Mouse (Mus musculus) midbrain, embryonic 12.5 days (tissue): ENCODE results near the gene Efna4. TPM values are rescaled to one million over a fixed set of nuclear protein-coding genes. Genes with fewer than 3 reads are reported as not detected.

Experiments used
- ATAC-seq: fragments of 200-750 bp; cut with Nextera tagmentation; 2 replicates; pipeline ENCODE4 v1.8.0; 2017; ENCODE audit warnings: low read depth, moderate TSS enrichment, moderate library complexity; ENCODE audit not compliant: low FRiP score
- H3K27ac ChIP-seq: fragments of 300-500 bp; sonication (generic); replicated peaks from 2 replicates; pipeline ENCODE4 v1.5.1; 2016; ENCODE audit warnings: mild to moderate bottlenecking
- H3K27me3 ChIP-seq: fragments of 300-500 bp; sonication (generic); 2 replicates; pipeline ENCODE4 v1.6.1; 2016; ENCODE audit warnings: mild to moderate bottlenecking
- H3K36me3 ChIP-seq: fragments of 300-500 bp; sonication (generic); 2 replicates; pipeline ENCODE4 v1.6.1; 2016
- H3K4me1 ChIP-seq: fragments of 300-500 bp; sonication (generic); 2 replicates; pipeline ENCODE4 v1.6.1; 2016
- H3K4me2 ChIP-seq: fragments of 300-500 bp; sonication (generic); replicated peaks from 2 replicates; pipeline ENCODE4 v1.6.1; 2016; ENCODE audit warnings: mild to moderate bottlenecking, moderate library complexity
- H3K4me3 ChIP-seq: fragments of 300-500 bp; sonication (generic); 2 replicates; pipeline ENCODE4 v1.5.1; 2016; ENCODE audit warnings: mild to moderate bottlenecking
- H3K9ac ChIP-seq: fragments of 300-500 bp; sonication (generic); replicated peaks from 2 replicates; pipeline ENCODE4 v1.6.1; 2016; ENCODE audit warnings: mild to moderate bottlenecking, moderate library complexity
- H3K9me3 ChIP-seq: fragments of 300-500 bp; sonication (generic); 2 replicates; pipeline ENCODE4 v1.6.1; 2016; ENCODE audit warnings: mild to moderate bottlenecking
- WGBS: fragments of 180-500 bp; shearing (Covaris S2); methylation state at CpG from one replicate; pipeline ENCODE4 v1.1.7; 2016; 5-methylcytosine and 5-hydroxymethylcytosine counted together
- polyA plus RNA-seq: library from polyadenylated mRNA; unstranded; fragments of >200 nt; fragmentation: Nextera tagmentation; extraction: Ambion mirVana; gene quantifications from 2 replicates; pipeline ENCODE4 v1.2.1, GENCODE M21; 2016

Efna4 gene
- polyA plus RNA-seq, 1 experiment from 2014 or later, result 17.3 TPM

GRCm38 (mm10) chr3:89322514-89323165, 15.2 kb downstream of the Efna4 start, which contains the start of gene Efna3:
Efna3 (minus strand) TSS chr3:89322965.
- Histone ChIP-seq H3K9ac (peak within 1 kb of the TSS; percentile 58), H3K9me3 (no peaks in the 10 kb centered on the region), H3K27me3 (peaks cover 79% of the 10 kb centered on the region), H3K36me3 (no peaks in the 10 kb centered on the region), H3K4me2 (peak within 1 kb of the TSS; percentile 93), H3K4me1 (peaks cover 45% of the 10 kb centered on the region), H3K4me3 (peak within 1 kb of the TSS; percentile 69), H3K27ac (peak within 1 kb of the TSS; percentile 72)
- under 1% methylated on average over 43 of the region's 53 CpGs for WGBS
- ATAC-seq, result peak; percentile 20; the same call in 1 of the 2 replicates

DNA sequence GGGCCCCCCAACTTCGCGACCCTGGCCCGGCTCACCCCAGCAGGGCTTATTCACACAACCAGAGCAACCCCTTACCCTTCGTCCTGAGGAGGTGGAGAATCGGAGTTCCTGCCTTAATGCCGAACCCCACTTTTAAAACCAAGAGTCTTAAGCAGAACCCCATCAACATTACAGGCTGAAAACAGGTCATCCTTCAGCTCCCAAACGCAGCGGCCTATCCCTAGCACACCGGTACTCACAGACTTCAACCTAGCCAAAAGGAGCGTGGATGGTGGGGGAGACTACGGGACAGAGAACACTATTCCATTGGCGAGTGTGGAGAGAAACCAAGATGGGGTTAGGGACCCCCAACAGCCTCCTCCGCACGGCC, 15.7 kb downstream of the Efna4 start:
- Histone ChIP-seq H3K4me3 (peak overlapping the region; percentile 69), H3K4me1 (peaks cover 50% of the 10 kb centered on the region), H3K27me3 (peaks cover 79% of the 10 kb centered on the region), H3K9ac (peak overlapping the region; percentile 58), H3K27ac (peak overlapping the region; percentile 72), H3K9me3 (no peaks in the 10 kb centered on the region), H3K36me3 (no peaks in the 10 kb centered on the region), H3K4me2 (peak overlapping the region; percentile 93)
- no peak for ATAC-seq
- 2% methylated on average over 14 of the region's 14 CpGs for WGBS

DNA sequence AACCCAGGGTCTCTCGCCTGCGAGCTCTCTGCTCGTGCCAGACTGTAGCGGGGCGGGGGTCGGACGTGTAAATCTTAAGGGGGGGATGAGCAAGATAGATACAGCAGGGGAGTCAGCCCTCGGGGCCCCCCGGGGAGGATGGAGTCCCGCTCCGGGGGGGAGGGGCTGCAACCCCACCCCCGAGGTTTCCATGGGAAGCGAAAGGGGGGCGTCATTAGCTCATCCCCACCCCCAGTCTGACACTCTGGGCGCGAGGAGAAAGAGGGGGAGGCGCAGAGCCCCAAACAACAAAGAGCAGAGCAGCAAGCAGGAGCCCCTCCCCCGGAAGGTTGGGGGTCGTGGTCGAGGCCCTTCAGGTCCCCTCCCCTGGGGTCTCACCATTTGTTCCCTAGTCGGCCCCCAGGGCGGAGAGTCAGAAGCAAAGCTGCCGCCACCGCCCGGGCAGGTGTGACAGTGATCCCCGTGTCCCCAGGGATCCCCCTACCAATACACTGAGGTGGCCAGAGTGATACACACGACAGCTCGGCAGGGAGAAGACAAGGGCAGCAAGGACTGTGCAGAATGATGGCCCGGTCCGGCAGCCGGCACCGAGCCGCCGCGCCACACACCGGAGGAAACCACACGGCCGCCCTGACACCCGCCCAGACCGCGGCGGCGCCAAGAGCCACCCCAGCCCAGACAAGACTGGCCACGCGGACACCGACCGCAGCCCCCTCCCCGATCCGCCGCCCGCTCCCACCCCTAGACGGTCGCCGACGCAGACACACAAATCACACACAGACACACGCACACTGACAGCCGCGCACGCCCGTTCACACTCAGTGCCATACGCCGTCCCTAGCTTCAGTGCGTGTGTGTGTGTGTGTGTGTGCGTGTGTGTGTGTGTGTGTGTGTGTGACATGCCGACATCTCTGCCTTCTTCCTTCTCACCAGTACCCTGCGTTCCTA, 16.4 kb downstream of the Efna4 start:
- ATAC-seq, result peak; percentile 31
- peak overlapping the region; percentile 69 for H3K4me3 ChIP-seq
- H3K27me3 ChIP-seq, result peaks cover 83% of the 10 kb centered on the region
- WGBS, result under 1% methylated on average over 62 of the region's 66 CpGs
- peak overlapping the region; percentile 72 for H3K27ac ChIP-seq
- H3K36me3 ChIP-seq, result no peaks in the 10 kb centered on the region
- H3K9ac ChIP-seq, result peak overlapping the region; percentile 58
- peaks cover 54% of the 10 kb centered on the region for H3K4me1 ChIP-seq
- peak overlapping the region; percentile 93 for H3K4me2 ChIP-seq
- H3K9me3 ChIP-seq, result no peaks in the 10 kb centered on the region

GRCm38 (mm10) chr3:89320581-89321182, 17.1 kb downstream of the Efna4 start:
- Histone ChIP-seq H3K4me2 (peak overlapping the region; percentile 93), H3K27ac (peak overlapping the region; percentile 72), H3K4me3 (peak overlapping the region; percentile 69), H3K9me3 (no peaks in the 10 kb centered on the region), H3K27me3 (peaks cover 84% of the 10 kb centered on the region), H3K4me1 (peaks cover 62% of the 10 kb centered on the region), H3K9ac (peak overlapping the region; percentile 58), H3K36me3 (no peaks in the 10 kb centered on the region)
- WGBS, result under 1% methylated on average over 39 of the region's 41 CpGs
- no peak for ATAC-seq

DNA sequence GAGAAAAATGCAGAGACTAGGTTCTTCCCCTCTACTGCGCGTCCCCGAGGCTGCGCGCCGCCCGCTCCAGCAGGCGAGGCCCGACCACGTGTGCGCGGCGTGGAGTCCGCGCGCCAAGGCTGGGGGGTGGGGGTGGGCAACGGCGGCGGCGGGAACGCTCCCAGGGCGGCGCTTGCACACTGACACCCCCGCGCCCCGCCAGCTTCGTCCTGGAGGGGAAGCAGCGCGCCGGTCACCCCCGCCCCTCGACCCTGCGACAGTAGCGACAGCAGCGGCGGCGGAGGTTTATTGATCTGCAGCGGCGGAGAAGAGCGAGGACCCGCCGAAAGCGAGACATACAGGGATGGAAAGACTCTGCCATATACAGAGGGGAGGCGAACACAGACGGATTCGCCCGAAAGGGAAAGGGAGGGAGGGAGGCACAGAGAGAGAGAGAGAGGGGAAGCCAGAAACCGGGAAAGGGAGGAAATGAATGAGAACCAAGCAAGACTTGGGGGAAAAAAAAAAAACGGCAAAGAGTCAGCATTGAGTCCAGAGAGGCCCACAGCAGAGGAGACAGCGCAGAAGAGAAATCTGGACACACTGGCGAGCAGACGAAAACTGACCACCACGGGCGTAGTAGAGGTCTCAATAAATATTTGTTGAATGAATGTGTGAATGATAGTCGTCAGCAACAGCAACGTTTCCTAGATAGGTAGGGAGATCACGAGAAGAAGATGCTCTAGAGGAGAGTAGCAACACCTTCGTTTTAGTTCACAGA, 18.1 kb downstream of the Efna4 start:
- Histone ChIP-seq H3K27ac (peak overlapping the region; percentile 72; the same call in 1 of the 2 replicates), H3K4me3 (peak overlapping the region; percentile 69)

GRCm38 (mm10) chr3:89318971-89319590, 18.7 kb downstream of the Efna4 start:
- H3K9ac ChIP-seq, result peak overlapping the region; percentile 43

More for the DNA sequence above, 18.1 kb downstream of the Efna4 start:
- Histone ChIP-seq H3K4me1 (peaks cover 71% of the 10 kb centered on the region), H3K4me2 (peak overlapping the region; percentile 93), H3K27me3 (peaks cover 93% of the 10 kb centered on the region), H3K9me3 (no peaks in the 10 kb centered on the region), H3K36me3 (no peaks in the 10 kb centered on the region), H3K9ac (peak overlapping the region; percentile 43)
- WGBS, result 3% methylated on average over 58 of the region's 58 CpGs
- no peak for ATAC-seq

GRCm38 (mm10) chr3:89318316-89318715, 19.5 kb downstream of the Efna4 start:
- H3K27ac ChIP-seq, result no peak overlapping the region
- H3K4me1 ChIP-seq, result peaks cover 72% of the 10 kb centered on the region
- H3K4me2 ChIP-seq, result no peak overlapping the region
- H3K36me3 ChIP-seq, result no peaks in the 10 kb centered on the region
- 72% methylated on average over 8 of the region's 8 CpGs for WGBS
- no peaks in the 10 kb centered on the region for H3K9me3 ChIP-seq
- ATAC-seq, result no peak
- peaks cover 88% of the 10 kb centered on the region for H3K27me3 ChIP-seq
- no peak overlapping the region for H3K9ac ChIP-seq
- no peak overlapping the region for H3K4me3 ChIP-seq

More at GRCm38 (mm10) chr3:89318971-89319590, 18.7 kb downstream of the Efna4 start:
- no peaks in the 10 kb centered on the region for H3K9me3 ChIP-seq
- peaks cover 95% of the 10 kb centered on the region for H3K27me3 ChIP-seq
- peak overlapping the region; percentile 93 for H3K4me2 ChIP-seq
- ATAC-seq, result no peak
- 7% methylated on average over 21 of the region's 21 CpGs for WGBS
- no peak overlapping the region; the same call in 1 of the 2 replicates for H3K27ac ChIP-seq
- peak overlapping the region; percentile 69 for H3K4me3 ChIP-seq
- no peaks in the 10 kb centered on the region for H3K36me3 ChIP-seq
- peaks cover 72% of the 10 kb centered on the region for H3K4me1 ChIP-seq

DNA sequence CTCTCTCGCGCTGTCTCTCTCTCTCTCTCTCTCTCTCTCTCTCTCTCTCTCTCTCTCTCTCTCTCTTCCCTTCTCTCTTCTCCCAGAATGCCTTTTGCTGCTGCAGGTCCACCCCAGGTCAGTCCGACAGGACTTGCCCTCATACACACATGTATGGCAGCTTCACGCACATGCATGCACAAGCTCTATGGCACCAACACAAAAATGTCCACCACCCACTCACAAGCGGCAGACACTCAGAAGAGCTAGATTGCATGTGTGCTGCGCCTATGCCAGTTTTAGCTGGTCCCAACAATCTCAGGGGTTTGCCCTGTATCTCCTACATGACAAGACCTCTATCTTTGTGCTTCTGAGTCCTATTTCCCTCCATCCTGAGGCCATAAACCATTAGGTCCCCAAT, 20.6 kb downstream of the Efna4 start:
- Histone ChIP-seq H3K27ac (no peak overlapping the region), H3K9me3 (no peaks in the 10 kb centered on the region), H3K4me1 (peaks cover 63% of the 10 kb centered on the region), H3K9ac (no peak overlapping the region), H3K4me3 (no peak overlapping the region), H3K4me2 (peak overlapping the region; percentile 25), H3K36me3 (no peaks in the 10 kb centered on the region), H3K27me3 (peaks cover 77% of the 10 kb centered on the region)
- ATAC-seq, result no peak
- WGBS, result 57% methylated on average over 6 of the region's 6 CpGs

DNA sequence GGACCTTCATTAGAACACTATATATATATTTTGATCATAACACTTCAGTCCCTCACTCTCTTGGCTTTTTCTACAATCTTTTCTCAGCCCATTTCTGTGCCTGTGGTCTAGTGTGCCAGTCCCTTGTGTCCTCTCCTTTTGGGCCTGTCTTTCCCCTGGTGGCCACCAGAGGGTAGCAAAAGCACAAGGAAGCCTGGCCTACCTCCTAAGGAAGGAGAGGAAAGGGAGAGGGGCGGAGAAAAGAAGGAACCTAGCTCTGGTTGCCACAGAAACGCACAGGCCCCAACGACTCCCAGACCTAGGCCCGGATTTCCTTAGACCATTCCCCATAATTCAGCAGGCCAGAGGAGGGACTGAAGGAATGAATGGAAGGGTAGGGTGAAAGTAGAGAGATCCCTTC, 21.0 kb downstream of the Efna4 start:
- no peak overlapping the region for H3K9ac ChIP-seq
- H3K27ac ChIP-seq, result no peak overlapping the region
- no peak overlapping the region for H3K4me3 ChIP-seq
- H3K27me3 ChIP-seq, result peaks cover 73% of the 10 kb centered on the region
- peaks cover 59% of the 10 kb centered on the region for H3K4me1 ChIP-seq
- H3K36me3 ChIP-seq, result no peaks in the 10 kb centered on the region
- no peaks in the 10 kb centered on the region for H3K9me3 ChIP-seq
- H3K4me2 ChIP-seq, result peak overlapping the region; percentile 60
- 2% methylated on average over 4 of the region's 4 CpGs for WGBS
- 0 out of 2 replicates have a peak, but pooled peaks have one; percentile 21 for ATAC-seq

DNA sequence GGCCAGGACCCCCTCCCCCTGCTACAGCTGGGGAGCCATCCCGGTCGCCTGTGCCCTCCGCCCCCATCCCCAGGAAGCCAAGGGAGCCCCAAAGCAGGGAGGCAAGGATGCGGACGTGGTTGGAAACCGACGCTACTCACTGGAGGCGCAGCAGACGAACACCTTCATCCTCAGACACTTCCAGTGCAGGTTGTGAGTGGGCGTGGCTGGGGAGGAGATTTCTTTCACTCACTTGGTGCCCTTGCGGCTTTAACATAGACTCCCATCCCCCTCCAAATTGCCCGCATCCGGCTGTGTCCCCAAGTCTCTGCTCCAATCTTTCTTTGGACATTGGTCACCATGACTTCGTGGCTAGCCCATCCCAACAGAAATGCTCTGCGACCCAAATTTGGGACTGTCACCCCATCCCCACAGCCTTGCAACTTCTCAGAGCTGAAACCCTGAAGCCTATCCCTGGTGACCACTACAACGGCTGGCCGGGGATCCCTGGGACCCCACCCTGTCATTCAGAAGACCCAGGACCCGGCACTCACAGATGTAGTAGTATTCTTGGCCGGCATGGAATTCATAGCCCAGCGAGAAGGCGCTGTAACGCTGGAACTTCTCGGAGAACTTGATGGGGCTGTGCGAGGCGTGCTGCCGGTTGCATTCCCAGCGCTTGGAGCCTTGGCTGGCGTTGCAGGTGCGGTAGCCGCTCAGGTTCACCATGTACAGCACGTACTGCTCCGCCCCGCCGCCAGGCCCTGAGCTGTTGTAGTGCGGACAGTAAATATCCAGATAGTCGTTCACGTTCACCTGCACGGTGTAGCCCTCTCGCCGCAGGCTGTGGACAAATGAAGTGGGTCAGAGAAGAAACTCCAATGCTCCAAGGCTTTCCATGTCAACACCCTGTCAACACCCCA, 21.6 kb downstream of the Efna4 start:
- peak overlapping the region; percentile 39; the same call in 1 of the 2 replicates for H3K9ac ChIP-seq
- no peaks in the 10 kb centered on the region for H3K36me3 ChIP-seq
- peaks cover 67% of the 10 kb centered on the region for H3K27me3 ChIP-seq
- no peak overlapping the region for H3K27ac ChIP-seq
- peak overlapping the region; percentile 36 for H3K4me3 ChIP-seq
- ATAC-seq, result peak; percentile 12; the same call in 1 of the 2 replicates
- peak overlapping the region; percentile 60 for H3K4me2 ChIP-seq
- WGBS, result 8% methylated on average over 40 of the region's 40 CpGs
- H3K4me1 ChIP-seq, result peaks cover 53% of the 10 kb centered on the region
- no peaks in the 10 kb centered on the region for H3K9me3 ChIP-seq
